Mouse (Mus musculus) limb, embryonic 12.5 days (tissue): ENCODE results near the gene Olfr221. TPM values are rescaled to one million over a fixed set of nuclear protein-coding genes. Genes with fewer than 3 reads are reported as not detected.

Experiments
- ATAC-seq: fragments of 200-750 bp; cut with Nextera tagmentation; 2 replicates; pipeline ENCODE4 v1.8.0; 2017; ENCODE audit warnings: low read depth, moderate TSS enrichment; ENCODE audit not compliant: insufficient number of reproducible peaks, insufficient read depth, low FRiP score, low TSS enrichment
- H3K27ac ChIP-seq: fragments of 300-500 bp; sonication (generic); 2 replicates; pipeline ENCODE4 v1.5.1; 2016; ENCODE audit warnings: mild to moderate bottlenecking, moderate library complexity
- H3K27me3 ChIP-seq: fragments of 300-500 bp; sonication (generic); 2 replicates; pipeline ENCODE4 v1.6.1; 2016; ENCODE audit warnings: mild to moderate bottlenecking, moderate library complexity
- H3K36me3 ChIP-seq: fragments of 300-500 bp; sonication (generic); 2 replicates; pipeline ENCODE4 v1.6.1; 2016; ENCODE audit warnings: mild to moderate bottlenecking, moderate library complexity
- H3K4me1 ChIP-seq: fragments of 300-500 bp; sonication (generic); replicated peaks from 2 replicates; pipeline ENCODE4 v1.6.1; 2016
- H3K4me2 ChIP-seq: fragments of 300-500 bp; sonication (generic); 2 replicates; pipeline ENCODE4 v1.6.1; 2016; ENCODE audit warnings: mild to moderate bottlenecking, moderate library complexity
- H3K4me3 ChIP-seq: fragments of 300-500 bp; sonication (generic); replicated peaks from 2 replicates; pipeline ENCODE4 v1.5.1; 2016; ENCODE audit warnings: mild to moderate bottlenecking
- H3K9ac ChIP-seq: fragments of 300-500 bp; sonication (generic); replicated peaks from 2 replicates; pipeline ENCODE4 v1.6.1; 2016; ENCODE audit warnings: mild to moderate bottlenecking, moderate library complexity
- H3K9me3 ChIP-seq: fragments of 300-500 bp; sonication (generic); 2 replicates; pipeline ENCODE4 v1.6.1; 2016; ENCODE audit warnings: mild to moderate bottlenecking, moderate library complexity
- WGBS: fragments of 180-500 bp; shearing (Covaris S2); methylation state at CpG from one replicate; pipeline ENCODE4 v1.1.7; 2016; 5-methylcytosine and 5-hydroxymethylcytosine counted together
- polyA plus RNA-seq: library from polyadenylated mRNA; unstranded; fragments of >200 nt; fragmentation: Nextera tagmentation; extraction: Ambion mirVana; gene quantifications from 2 replicates; pipeline ENCODE4 v1.2.1, GENCODE M21; 2016

Olfr221 gene
- polyA plus RNA-seq, 1 experiment from 2014 or later: not detected

- Histone ChIP-seq H3K4me3 (no peak overlapping the region), H3K9me3 (no peaks in the 10 kb centered on the region), H3K36me3 (peaks cover 21% of the 10 kb centered on the region), H3K27ac (peak overlapping the region; percentile 96), H3K27me3 (no peaks in the 10 kb centered on the region), H3K4me2 (no peak overlapping the region), H3K9ac (no peak overlapping the region), H3K4me1 (peaks cover 63% of the 10 kb centered on the region)
- no peak for ATAC-seq
- 84% methylated on average over 4 of the region's 4 CpGs for WGBS
Observed at GRCm38 (mm10) chr14:52012085-52012484, 30.2 kb downstream of the Olfr221 start.

DNA sequence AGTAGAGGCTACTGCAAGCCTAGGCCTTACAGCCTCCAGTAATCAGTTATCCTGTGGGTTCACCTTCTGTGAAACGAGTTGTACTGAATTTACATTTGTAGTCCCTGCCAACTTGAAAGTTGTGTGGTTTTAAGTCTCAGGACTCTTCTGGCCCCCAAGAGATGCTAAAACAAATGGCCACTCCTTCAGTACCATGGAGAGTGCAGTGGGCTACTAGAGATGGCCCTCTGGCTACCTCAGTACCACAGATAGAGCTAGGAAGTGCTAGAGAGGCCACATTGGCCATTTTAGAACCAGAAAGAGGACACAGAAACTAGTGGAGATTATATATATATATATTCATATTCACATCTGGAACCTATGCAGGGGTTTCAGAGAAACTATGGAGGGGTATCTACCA lies 30.6 kb downstream of the Olfr221 start:
- Histone ChIP-seq H3K9me3 (no peaks in the 10 kb centered on the region), H3K27me3 (no peaks in the 10 kb centered on the region), H3K36me3 (peaks cover 25% of the 10 kb centered on the region), H3K4me3 (no peak overlapping the region), H3K4me2 (no peak overlapping the region), H3K4me1 (peaks cover 63% of the 10 kb centered on the region), H3K27ac (peak overlapping the region; percentile 12; the same call in 1 of the 2 replicates), H3K9ac (no peak overlapping the region)
- WGBS: 71% methylated on average over 1 of the region's 1 CpGs
- ATAC-seq: no peak

- H3K27ac ChIP-seq: peak overlapping the region; percentile 77
- H3K9ac ChIP-seq: peak overlapping the region; percentile 40; the same call in 1 of the 2 replicates
- H3K4me3 ChIP-seq: peak overlapping the region; percentile 27
- H3K4me2 ChIP-seq: peak overlapping the region; percentile 45
- 3% methylated on average over 9 of the region's 9 CpGs for WGBS
- H3K4me1 ChIP-seq: peaks cover 59% of the 10 kb centered on the region
- no peaks in the 10 kb centered on the region for H3K27me3 ChIP-seq
- no peak; the same call in 1 of the 2 replicates for ATAC-seq
- peaks cover 36% of the 10 kb centered on the region for H3K36me3 ChIP-seq
- H3K9me3 ChIP-seq: no peaks in the 10 kb centered on the region
Observed at GRCm38 (mm10) chr14:52010446-52011111, 31.7 kb downstream of the Olfr221 start.

- no peaks in the 10 kb centered on the region for H3K27me3 ChIP-seq
- H3K36me3 ChIP-seq: peaks cover 43% of the 10 kb centered on the region
- ATAC-seq: no peak
- peak overlapping the region; percentile 27; the same call in 1 of the 2 replicates for H3K4me3 ChIP-seq
- H3K4me1 ChIP-seq: peaks cover 52% of the 10 kb centered on the region
- H3K9ac ChIP-seq: peak overlapping the region; percentile 40; the same call in 1 of the 2 replicates
- H3K9me3 ChIP-seq: no peaks in the 10 kb centered on the region
- WGBS: 68% methylated on average over 6 of the region's 6 CpGs
- H3K4me2 ChIP-seq: peak overlapping the region; percentile 45
- H3K27ac ChIP-seq: peak overlapping the region; percentile 77; the same call in 1 of the 2 replicates
Observed at GRCm38 (mm10) chr14:52009841-52010240, 32.4 kb downstream of the Olfr221 start.

- H3K27me3 ChIP-seq: no peaks in the 10 kb centered on the region
- H3K4me3 ChIP-seq: peak overlapping the region; percentile 19; the same call in 1 of the 2 replicates
- H3K36me3 ChIP-seq: peaks cover 48% of the 10 kb centered on the region
- peak overlapping the region; percentile 12; the same call in 1 of the 2 replicates for H3K9ac ChIP-seq
- peaks cover 52% of the 10 kb centered on the region for H3K4me1 ChIP-seq
- no peaks in the 10 kb centered on the region for H3K9me3 ChIP-seq
- no peak overlapping the region for H3K27ac ChIP-seq
- 53% methylated on average over 26 of the region's 26 CpGs for WGBS
- peak overlapping the region; percentile 47 for H3K4me2 ChIP-seq
- ATAC-seq: no peak
Observed at GRCm38 (mm10) chr14:52009361-52009760, 32.9 kb downstream of the Olfr221 start.

DNA sequence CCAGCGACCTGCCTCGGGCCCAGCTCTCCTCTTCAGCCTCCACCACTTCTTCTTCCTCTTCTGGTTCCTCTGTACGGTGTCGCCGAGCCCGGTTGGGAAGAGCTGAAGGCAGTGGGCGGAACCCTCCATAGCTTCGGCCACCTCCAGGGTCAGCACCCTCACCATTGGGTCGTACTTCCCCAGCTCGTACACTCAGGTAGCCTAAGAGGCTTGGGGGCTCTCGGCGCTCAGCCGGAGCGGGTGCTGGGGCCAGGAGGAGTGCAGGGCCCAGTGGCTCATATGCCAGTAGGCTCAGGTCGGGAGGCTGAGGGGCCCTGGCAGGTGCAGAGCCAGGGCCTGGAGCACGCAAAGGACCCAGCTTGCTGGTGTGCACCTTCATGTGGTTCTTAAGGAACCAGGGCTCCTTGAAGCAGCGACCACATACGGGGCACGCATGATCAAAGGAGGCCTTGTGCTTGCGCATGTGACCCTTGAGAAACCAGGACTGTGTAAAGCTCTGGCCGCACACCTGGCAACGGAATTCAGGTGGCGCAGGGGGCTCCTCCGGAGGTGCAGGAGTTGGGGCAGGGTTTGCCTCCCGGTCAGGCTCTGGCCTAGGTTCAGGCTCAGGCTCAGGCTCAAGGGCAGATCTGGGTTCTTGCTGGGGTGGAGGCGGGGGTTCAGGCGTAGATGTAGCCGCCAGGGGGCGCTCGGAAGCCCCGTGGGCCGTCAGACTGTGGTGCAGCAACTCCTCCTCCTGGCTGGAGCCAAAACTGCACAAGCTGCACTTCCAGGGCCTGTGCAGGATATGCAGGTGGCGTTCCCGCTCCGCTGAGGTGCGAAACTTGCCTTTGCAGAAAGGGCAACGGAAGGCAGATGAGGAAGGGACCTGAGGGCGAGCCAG lies 33.7 kb downstream of the Olfr221 start:
- Histone ChIP-seq H3K9ac (peak overlapping the region; percentile 12; the same call in 1 of the 2 replicates), H3K36me3 (peaks cover 56% of the 10 kb centered on the region), H3K4me2 (peak overlapping the region; percentile 47), H3K4me3 (peak overlapping the region; percentile 19; the same call in 1 of the 2 replicates), H3K27me3 (no peaks in the 10 kb centered on the region), H3K27ac (no peak overlapping the region), H3K9me3 (no peaks in the 10 kb centered on the region), H3K4me1 (peaks cover 52% of the 10 kb centered on the region)
- 57% methylated on average over 38 of the region's 38 CpGs for WGBS
- ATAC-seq: peak; percentile 45

GRCm38 (mm10) chr14:52006771-52007170 lies 35.5 kb downstream of the Olfr221 start:
- Histone ChIP-seq H3K4me2 (no peak overlapping the region), H3K27me3 (no peaks in the 10 kb centered on the region), H3K9ac (no peak overlapping the region), H3K9me3 (no peaks in the 10 kb centered on the region), H3K4me1 (peaks cover 35% of the 10 kb centered on the region), H3K36me3 (peaks cover 74% of the 10 kb centered on the region), H3K27ac (no peak overlapping the region), H3K4me3 (no peak overlapping the region)
- no peak for ATAC-seq
- WGBS: 92% methylated on average over 23 of the region's 23 CpGs

- Histone ChIP-seq H3K27ac (no peak overlapping the region), H3K4me2 (no peak overlapping the region), H3K4me3 (no peak overlapping the region), H3K9me3 (no peaks in the 10 kb centered on the region), H3K36me3 (peaks cover 78% of the 10 kb centered on the region), H3K27me3 (no peaks in the 10 kb centered on the region), H3K9ac (0 out of 2 replicates have a peak overlapping the region, but pooled peaks have one; percentile 8), H3K4me1 (peaks cover 30% of the 10 kb centered on the region)
- 84% methylated on average over 8 of the region's 8 CpGs for WGBS
- ATAC-seq: no peak
Observed at GRCm38 (mm10) chr14:52006241-52006640, 36.0 kb downstream of the Olfr221 start.

- Histone ChIP-seq H3K36me3 (peaks cover 84% of the 10 kb centered on the region), H3K9ac (no peak overlapping the region), H3K27ac (no peak overlapping the region), H3K9me3 (no peaks in the 10 kb centered on the region), H3K4me3 (no peak overlapping the region), H3K4me2 (no peak overlapping the region), H3K4me1 (peaks cover 24% of the 10 kb centered on the region), H3K27me3 (no peaks in the 10 kb centered on the region)
- 87% methylated on average over 6 of the region's 6 CpGs for WGBS
- ATAC-seq: no peak
Observed at GRCm38 (mm10) chr14:52005616-52006015, 36.6 kb downstream of the Olfr221 start.

DNA sequence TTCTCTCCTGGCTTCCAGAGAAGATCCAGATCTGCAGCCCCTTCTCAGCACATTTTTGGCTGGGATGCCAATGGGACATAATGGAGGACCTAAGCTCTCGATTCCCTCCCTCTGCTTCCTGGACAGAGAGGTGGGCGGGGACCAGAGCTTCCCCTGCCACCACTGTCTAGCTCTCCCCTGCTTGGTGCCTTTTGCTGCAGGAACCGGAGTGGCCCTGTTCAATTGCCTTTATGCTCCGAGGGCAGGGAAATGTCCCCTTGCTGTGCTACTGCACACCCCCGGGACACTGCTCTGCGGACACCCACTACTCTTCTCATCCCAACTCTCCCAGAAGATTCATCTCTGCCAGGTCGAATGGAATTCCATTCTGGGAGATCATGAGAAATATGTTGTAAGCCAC lies 37.1 kb downstream of the Olfr221 start:
- no peak overlapping the region for H3K4me3 ChIP-seq
- H3K9ac ChIP-seq: no peak overlapping the region
- 81% methylated on average over 7 of the region's 7 CpGs for WGBS
- H3K4me2 ChIP-seq: no peak overlapping the region
- ATAC-seq: no peak
- H3K4me1 ChIP-seq: peaks cover 19% of the 10 kb centered on the region
- H3K27ac ChIP-seq: no peak overlapping the region
- peaks cover 89% of the 10 kb centered on the region for H3K36me3 ChIP-seq
- no peaks in the 10 kb centered on the region for H3K27me3 ChIP-seq
- H3K9me3 ChIP-seq: no peaks in the 10 kb centered on the region

DNA sequence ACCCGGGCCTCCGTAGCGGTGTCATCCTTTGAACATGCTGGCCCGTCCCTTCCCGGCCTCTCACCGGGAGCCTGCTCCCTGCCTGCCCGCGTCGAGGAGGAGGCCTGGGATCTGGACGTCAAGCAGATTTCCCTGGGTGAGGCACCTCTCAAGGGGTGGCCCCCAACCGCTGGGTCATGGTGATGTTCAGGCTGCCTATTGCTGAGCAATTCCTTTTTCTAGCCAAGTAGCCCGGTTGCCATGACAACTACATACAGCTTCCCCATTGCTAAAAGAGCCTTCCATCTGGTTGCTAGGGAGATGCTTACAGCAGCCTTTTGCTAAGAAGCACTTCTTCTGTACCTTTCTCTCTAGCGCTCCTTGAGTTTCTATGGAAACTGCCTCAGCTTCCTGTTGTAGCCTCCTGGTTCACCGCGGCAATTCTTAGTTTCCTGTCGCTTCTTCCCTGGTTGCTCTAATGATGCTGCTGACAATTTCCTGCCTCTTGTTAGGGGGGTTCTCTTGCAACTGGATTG lies 38.2 kb downstream of the Olfr221 start:
- peaks cover 8% of the 10 kb centered on the region for H3K4me1 ChIP-seq
- no peaks in the 10 kb centered on the region for H3K27me3 ChIP-seq
- no peak overlapping the region for H3K9ac ChIP-seq
- peaks cover 93% of the 10 kb centered on the region for H3K36me3 ChIP-seq
- H3K4me2 ChIP-seq: no peak overlapping the region
- no peak overlapping the region for H3K4me3 ChIP-seq
- H3K27ac ChIP-seq: 0 out of 2 replicates have a peak overlapping the region, but pooled peaks have one; percentile 29
- no peaks in the 10 kb centered on the region for H3K9me3 ChIP-seq
- no peak for ATAC-seq
- 51% methylated on average over 16 of the region's 16 CpGs for WGBS
